Mouse (Mus musculus): ENCODE data around the gene Proser2.

Proser2 gene

DNA sequence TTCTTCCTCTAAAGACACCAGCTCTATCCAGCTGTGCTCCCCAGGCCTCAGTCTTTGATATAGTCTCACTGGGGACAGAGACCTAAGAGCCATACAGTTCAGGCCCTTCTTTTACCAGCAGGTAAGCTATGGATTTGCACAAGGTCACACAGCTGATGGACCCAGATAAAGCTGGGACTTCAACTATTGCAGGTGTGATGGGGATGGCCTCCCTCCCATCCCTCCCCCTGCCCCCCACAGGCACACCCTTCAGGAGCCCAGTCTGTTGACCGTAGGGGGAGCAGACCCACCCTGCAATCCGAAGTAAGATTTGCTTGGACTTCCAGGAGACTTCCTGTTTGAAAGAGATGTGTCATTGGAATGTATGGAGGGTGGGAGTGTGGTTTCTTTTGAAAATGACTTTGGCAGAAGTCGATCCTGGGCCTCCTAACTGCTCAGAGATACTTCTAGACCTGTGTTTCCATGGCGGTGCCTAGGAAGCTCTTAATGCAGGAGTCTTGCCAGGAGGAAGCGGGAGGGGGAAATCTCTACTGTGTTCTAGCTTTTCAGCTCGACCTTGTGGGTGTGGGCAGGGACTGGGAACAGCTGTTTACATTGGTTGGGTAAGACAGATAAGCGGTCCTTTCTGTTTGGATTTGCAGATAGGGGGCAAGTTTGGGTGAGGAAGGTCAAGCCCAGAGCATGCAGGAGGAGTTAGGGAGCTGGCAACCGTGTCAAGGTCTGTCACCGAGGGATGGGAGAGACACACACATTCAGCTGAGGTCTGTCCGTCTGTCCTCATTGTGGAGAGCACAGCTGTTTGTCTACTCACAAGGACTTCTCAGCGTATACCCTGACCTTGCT lies 58.2 kb downstream of the Proser2 start:
- DNase-seq (ENCODE audit: low spot score): no peak

DNA sequence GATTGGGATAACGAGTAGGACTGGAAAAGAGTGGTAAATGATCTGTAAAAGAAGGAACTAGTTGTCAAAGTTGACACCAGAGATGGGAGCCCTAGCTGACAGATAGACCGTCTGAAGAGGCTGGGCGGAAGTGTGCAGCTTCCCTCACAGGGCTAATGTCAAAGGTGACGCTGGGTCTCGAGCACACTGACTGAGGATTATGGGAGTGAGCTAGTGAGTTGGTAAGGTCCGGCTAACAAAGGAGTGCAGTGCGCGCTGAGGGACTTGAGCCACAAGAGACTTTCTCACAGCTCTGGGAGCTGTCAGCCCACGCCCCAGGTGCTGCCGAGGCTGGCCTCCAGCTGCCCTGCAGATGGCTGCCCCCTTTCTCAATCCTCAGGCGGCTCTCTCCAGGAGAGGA lies 59.1 kb downstream of the Proser2 start:
- DNase-seq (ENCODE audit: low spot score): no peak

DNA sequence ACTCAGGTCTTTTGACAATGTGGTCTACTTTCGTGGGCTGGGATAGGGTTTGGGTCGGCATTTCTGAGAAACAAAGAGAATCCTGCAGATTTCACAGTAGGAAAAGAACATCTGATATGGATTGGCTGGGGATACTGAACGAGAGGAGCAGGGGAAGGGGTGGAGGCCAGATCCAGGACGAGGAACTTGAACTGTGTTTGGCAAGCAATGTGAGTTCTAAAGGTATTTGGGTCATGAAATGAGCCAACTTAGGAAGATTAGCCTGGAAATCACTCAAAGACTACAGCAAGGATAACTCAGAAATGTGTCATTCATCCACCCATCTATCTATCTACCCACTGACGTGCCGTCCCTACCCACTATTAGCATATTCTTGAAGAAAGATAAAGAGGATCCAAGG lies 62.7 kb downstream of the Proser2 start:
- no peak for DNase-seq (ENCODE audit: low spot score)

DNA sequence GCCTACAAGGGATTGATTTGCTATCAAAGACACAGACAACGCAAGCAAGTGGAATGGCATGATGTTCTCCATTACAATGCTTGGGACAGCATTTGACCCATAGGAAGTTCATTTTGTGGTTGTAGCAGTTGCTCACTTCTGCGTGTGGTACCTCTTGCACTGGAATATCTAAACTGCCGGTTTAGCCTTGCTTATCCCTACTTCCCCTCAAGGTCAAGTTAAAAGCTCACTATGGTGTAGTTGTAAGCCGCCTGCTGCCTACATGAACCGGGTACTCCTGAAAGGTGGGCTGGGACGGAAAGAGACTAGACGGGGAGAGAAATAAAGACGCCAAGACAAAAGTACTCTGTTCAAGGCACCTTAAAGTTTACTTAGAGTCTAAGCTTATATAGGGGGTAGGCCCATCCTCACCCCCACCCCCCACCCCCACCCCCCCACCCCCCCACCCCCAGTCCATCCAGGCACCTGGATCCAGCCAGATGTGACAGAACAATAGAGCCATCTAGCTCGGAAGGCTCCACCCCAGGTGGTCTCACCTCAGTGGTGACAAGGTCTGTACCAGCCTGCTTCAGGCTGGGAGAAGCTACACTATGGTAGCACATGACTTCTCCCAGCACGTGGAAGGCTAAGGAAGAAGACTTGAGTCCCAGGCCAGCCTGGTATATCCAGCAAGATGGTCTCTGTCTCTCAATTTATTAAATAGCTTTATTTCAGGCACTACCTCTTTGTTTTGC lies 69.8 kb downstream of the Proser2 start:
- no peak for DNase-seq (ENCODE audit: low spot score)

DNA sequence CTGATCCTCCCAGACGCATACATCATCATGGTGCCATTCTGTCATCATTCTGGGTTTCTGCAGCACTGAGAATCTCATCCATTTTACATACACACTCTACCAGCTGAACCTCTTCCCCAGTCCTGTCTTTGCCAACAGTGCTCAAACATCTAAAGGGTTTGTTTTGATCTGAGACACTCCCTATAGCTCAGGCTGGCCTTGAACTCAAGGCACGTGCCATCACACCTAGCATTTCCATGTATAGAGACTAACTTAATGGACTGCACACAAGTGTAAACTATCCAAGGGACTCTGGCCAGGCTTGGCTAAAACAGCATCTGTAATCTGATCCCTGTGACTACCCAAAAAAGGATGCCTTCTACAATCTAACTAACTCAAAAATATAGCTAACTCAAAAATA lies 70.7 kb downstream of the Proser2 start:
- DNase-seq (ENCODE audit: low spot score): no peak

DNA sequence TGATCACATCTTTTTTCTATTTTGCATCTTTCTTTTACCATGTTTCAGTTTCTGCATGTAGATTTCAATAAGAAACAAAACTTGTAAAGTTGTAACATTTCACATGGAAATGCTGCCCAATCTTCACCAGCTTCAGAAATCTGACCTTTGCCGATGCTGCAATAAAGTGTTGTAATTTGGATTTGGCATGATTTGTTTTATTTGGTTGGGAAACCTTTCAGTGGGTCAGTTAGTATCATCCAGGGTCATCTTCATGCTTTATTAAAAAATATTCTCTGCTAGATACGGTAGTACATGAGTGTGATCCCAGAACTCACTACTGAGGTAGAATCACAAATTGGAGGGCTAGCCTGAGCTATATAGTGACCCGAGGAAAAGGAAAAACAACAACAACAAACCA lies 73.5 kb downstream of the Proser2 start:
- no peak for DNase-seq (ENCODE audit: low spot score)

DNA sequence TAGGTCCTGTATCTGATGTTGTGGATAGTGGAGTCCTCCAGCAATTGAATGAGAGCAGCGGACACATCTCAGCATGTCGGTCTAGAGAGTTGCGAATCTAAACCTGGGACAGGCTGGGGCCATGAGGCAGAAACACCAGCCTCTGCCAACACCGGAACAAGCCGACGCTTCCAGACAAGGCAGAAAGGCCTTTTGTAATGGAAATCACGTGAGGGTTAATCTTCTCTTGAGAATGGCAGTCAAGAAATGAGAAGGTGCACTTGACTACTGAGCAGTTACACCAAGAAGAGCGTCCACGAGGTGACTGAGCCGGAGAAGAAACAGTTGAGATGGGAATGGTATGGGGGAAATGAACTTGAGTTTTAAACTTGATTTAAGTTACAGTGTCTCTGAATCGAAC lies 74.5 kb downstream of the Proser2 start:
- DNase-seq (ENCODE audit: low spot score): no peak

DNA sequence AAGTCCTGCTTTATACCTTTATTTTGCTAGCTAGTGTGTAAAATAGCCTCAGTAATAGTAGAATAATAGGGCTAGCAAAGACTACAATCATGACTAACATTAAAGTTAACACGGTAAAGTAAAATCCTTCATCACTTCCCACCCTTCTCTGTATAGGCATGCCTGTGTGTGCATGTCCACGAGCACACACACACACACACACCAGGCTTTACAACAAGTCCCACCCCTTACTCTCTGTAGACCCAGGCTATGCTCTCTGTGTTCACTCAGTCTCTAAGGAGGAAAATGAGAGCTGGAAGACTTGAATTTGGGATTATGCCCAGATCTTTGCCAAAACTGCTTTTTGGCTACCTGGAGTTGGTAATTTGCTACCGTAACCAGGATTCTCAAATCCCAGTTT lies 81.0 kb downstream of the Proser2 start:
- no peak for DNase-seq (ENCODE audit: low spot score)

DNA sequence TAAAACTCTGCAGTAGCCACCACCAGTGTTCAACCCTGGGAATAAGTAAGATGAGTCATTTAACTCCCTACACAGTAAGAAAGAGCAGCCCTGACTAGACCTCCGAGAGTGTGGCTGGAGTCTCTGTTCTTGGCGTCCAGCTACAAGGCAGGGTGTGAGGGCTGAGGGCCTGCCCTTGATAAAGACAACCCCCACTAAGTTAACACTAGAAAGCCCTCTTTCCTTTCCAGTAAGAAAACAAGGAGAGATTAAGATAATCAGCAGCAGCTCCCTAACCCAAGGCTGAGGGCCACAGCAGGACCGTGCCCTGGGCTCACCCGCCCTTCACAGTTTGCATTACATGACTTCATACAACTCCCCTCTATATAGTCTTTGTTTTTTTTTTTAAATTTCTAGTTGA lies 81.4 kb downstream of the Proser2 start:
- no peak for DNase-seq (ENCODE audit: low spot score)
